Mouse (Mus musculus) E14TG2a.4 (cell line): ENCODE results near the gene Ifna4.
"Not testable (repeated sequence)": the region's sequence is repeated elsewhere in the genome, so short reads cannot be mapped to it uniquely, and the experiment has no call there.

Experiments used
- H3K27me3 ChIP-seq: 2 replicates; pipeline ENCODE4 v1.6.1; 2014; ENCODE audit warnings: low read length, control low read depth; ENCODE audit not compliant: insufficient read depth
- H3K36me3 ChIP-seq: 2 replicates; pipeline ENCODE4 v1.6.1; 2014; ENCODE audit warnings: low read length, control low read depth; ENCODE audit not compliant: insufficient read depth
- H3K4me1 ChIP-seq: replicated peaks from 2 replicates; pipeline ENCODE4 v1.6.1; 2014; ENCODE audit warnings: low read depth, low read length, control low read depth
- H3K4me3 ChIP-seq: replicated peaks from 2 replicates; pipeline ENCODE4 v1.5.1; 2014; ENCODE audit warnings: mild to moderate bottlenecking, low read length
- H3K9me3 ChIP-seq: 2 replicates; pipeline ENCODE4 v1.6.1; 2014; ENCODE audit warnings: low read length, control low read depth
- CTCF ChIP-seq: conservative IDR thresholded peaks from 2 replicates; pipeline ENCODE4 v1.5.1; 2014; ENCODE audit warnings: low read length
- NANOG ChIP-seq: IDR thresholded peaks from 2 replicates; pipeline ENCODE4 v1.6.1; 2014; ENCODE audit warnings: borderline replicate concordance, low read length, mixed read lengths
- POU5F1 ChIP-seq: IDR thresholded peaks from 2 replicates; pipeline ENCODE4 v1.6.1; 2014; ENCODE audit warnings: low read length, borderline replicate concordance

Gene Ifna4

GRCm38 (mm10) chr4:88822995-88823394 lies 18.7 kb upstream of the Ifna4 start:
- H3K36me3 ChIP-seq, result no peaks in the 10 kb centered on the region
- no peaks in the 10 kb centered on the region for H3K9me3 ChIP-seq
- no peaks in the 10 kb centered on the region for H3K4me1 ChIP-seq
- H3K27me3 ChIP-seq, result no peaks in the 10 kb centered on the region
- TF ChIP-seq NANOG, result no peak
- TF ChIP-seq CTCF, result peak; percentile 46
- H3K4me3 ChIP-seq, result no peak overlapping the region

DNA sequence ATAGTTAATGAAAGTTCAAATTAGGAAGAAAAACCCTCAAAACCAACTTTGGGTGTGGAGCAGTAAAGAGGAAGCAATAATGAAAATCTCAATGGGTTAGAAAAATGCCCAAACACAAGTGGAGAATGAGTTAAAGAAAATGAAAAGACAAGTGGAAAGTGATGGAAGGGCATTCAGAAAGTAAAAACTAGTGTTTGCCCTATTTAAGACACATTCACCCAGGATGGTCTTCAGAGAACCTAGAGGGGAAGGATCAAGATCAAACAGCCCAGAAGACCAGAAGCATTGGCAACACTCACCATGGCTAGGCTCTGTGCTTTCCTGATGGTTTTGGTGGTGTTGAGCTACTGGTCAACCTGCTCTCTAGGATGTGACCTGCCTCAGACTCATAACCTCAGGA lies 14.5 kb upstream of the Ifna4 start, which contains the start of gene Ifna6:
Ifna6 (plus strand) TSS at position 301 of the 400 bp plus-strand sequence.
- not testable (repeated sequence) for H3K4me3 ChIP-seq, H3K9me3 ChIP-seq, H3K36me3 ChIP-seq, H3K27me3 ChIP-seq, H3K4me1 ChIP-seq

- Histone ChIP-seq H3K36me3 (no peaks in the 10 kb centered on the region), H3K4me3 (no peak overlapping the region), H3K4me1 (no peaks in the 10 kb centered on the region), H3K9me3 (peaks cover 7% of the 10 kb centered on the region), H3K27me3 (no peaks in the 10 kb centered on the region)
- TF ChIP-seq NANOG (no peak), CTCF (peak; percentile 55)
Measured at GRCm38 (mm10) chr4:88830523-88830922, 11.1 kb upstream of the Ifna4 start.

DNA sequence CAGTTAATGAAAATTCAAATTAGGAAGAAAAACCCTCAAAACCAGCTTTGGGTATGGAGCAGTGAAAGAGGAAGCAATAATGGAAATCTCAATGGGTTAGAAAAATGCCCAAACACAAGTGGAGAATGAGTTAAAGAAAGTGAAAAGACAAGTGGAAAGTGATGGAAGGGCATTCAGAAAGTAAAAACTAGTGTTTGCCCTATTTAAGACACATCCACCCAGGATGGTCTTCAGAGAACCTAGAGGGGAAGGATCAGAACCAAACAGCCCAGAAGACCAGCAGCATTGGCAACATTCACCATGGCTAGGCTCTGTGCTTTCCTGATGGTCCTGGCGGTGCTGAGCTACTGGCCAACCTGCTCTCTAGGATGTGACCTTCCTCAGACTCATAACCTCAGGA lies 6.4 kb upstream of the Ifna4 start, which contains the start of gene Ifna5:
Ifna5 (plus strand) TSS at position 301 of the 400 bp plus-strand sequence.
- H3K9me3 ChIP-seq, H3K36me3 ChIP-seq, H3K4me1 ChIP-seq, H3K27me3 ChIP-seq, H3K4me3 ChIP-seq: not testable (repeated sequence)

- Histone ChIP-seq H3K9me3 (no peaks in the 10 kb centered on the region), H3K27me3 (0 out of 2 replicates have a peak, but pooled peaks cover 6% of the 10 kb centered on the region), H3K4me3 (no peak overlapping the region), H3K36me3 (no peaks in the 10 kb centered on the region), H3K4me1 (no peaks in the 10 kb centered on the region)
- TF ChIP-seq POU5F1, result no peak
- no peak for TF ChIP-seq NANOG
- peak; percentile 60 for TF ChIP-seq CTCF
Measured at GRCm38 (mm10) chr4:88838828-88839227, 2.8 kb upstream of the Ifna4 start.

DNA sequence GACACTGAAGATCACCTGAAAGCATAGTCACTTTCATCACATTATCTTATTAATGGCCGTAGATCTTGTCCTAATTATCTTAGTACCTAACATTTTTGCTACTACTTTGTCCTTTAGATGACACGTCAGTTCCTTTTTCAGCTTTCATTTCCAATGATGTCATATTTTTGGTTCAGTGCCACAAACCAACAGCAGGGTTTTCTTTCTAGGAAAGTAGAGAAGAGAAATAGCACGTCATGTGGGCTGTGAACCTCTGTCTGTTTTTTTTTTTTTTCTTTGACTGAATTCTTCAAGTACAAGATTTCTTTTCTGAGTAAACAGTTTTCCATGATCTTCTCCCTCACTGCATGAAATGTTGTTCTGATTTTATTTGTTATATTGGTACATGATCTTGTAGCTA lies 1.6 kb upstream of the Ifna4 start:
- no peaks in the 10 kb centered on the region for H3K9me3 ChIP-seq
- no peaks in the 10 kb centered on the region for H3K4me1 ChIP-seq
- TF ChIP-seq CTCF (no peak), POU5F1 (no peak), NANOG (no peak)
- H3K4me3 ChIP-seq, result no peak overlapping the region
- 0 out of 2 replicates have a peak, but pooled peaks cover 6% of the 10 kb centered on the region for H3K27me3 ChIP-seq
- no peaks in the 10 kb centered on the region for H3K36me3 ChIP-seq

DNA sequence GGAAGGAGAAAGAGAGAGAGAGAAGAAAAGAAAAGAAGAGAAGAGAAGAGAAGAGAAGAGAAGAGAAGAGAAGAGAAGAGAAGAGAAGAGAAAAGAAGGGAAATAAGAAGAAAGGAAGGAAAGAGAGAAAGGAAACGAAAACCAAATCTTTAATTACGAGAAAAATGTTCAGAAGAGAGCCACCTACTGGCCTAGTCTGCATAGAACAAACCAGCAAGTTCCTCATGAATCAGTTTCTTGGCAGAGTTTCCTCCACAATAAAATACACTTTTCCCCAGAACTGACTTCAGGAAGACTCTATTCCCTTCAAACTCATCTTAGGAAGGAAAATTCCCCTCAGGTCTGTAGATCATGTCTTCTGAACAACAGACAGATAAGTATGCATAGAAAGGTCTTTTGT lies 3.7 kb downstream of the Ifna4 start:
- 0 out of 2 replicates have a peak, but pooled peaks cover 6% of the 10 kb centered on the region for H3K27me3 ChIP-seq
- TF ChIP-seq CTCF, result peak; percentile 11
- no peak for TF ChIP-seq NANOG
- H3K4me3 ChIP-seq, result no peak overlapping the region
- no peaks in the 10 kb centered on the region for H3K4me1 ChIP-seq
- H3K36me3 ChIP-seq, result no peaks in the 10 kb centered on the region
- H3K9me3 ChIP-seq, result no peaks in the 10 kb centered on the region

DNA sequence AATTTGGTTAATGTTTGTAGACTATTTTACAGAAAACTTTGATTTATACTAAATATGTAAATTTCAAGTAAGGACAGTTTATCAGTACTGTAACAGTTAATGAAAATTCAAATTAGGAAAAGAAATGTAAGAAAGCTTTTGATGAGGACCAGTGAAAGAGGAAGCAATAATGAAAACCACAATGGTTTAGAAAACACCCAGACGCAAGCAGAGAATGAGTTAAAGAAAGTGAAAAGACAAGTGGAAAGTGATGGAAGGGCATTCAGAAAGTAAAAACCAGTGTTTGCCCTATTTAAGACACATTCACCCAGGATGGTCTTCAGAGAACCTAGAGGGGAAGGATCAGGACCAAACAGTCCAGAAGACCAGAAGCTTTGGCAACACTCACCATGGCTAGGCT lies 8.0 kb downstream of the Ifna4 start, which contains the start of gene Ifna1:
Ifna1 (plus strand) TSS at position 390 of the 400 bp plus-strand sequence.
- no peaks in the 10 kb centered on the region for H3K4me1 ChIP-seq
- no peaks in the 10 kb centered on the region for H3K36me3 ChIP-seq
- no peaks in the 10 kb centered on the region for H3K27me3 ChIP-seq
- no peak within 1 kb of the TSS for H3K4me3 ChIP-seq
- TF ChIP-seq CTCF, result no peak
- TF ChIP-seq POU5F1, result no peak
- no peak for TF ChIP-seq NANOG
- H3K9me3 ChIP-seq, result no peaks in the 10 kb centered on the region

DNA sequence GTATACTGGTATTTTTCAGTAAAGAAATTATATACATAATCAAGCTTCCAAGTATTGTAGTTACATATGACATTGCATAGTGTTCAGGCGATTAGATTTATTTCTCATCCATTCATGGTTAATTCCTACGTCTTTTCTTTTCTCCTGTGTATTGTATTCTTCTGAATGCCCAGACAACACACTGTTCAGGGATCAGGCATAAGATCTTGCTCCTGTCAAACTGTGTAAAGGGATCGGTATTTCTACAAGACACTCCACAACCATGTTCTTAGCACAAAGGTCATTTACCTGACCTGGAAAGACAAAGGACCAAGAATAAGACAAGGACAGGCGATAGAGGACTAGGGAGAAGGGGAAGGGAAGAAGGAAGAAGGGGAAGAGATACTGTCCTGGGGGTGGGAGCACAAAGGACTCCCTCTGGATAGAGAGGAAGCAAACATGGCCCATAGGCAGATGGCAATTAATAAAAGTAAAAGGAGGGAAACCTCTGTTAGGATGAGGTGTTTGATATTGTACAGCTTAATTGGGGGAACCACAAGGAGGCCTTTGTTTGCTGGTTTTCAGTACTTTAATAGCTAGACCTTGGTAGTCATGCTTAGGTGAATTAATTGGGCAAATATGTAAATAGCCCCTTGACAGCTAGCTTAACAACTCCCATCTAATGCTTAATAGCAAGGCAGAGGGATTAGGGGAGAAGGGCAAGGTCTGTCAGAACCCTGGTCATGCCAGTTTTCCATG lies 9.5 kb downstream of the Ifna4 start:
- Histone ChIP-seq H3K9me3 (peaks cover 2% of the 10 kb centered on the region; the same call in 1 of the 2 replicates), H3K27me3 (no peaks in the 10 kb centered on the region), H3K4me1 (no peaks in the 10 kb centered on the region; the same call in 1 of the 2 replicates), H3K36me3 (no peaks in the 10 kb centered on the region), H3K4me3 (no peak overlapping the region)
- TF ChIP-seq NANOG (no peak), POU5F1 (no peak)
